In genomic region chr11:115564961-115565360, GRCm38 (mm10) we compare ENCODE assay signal across 11 mouse cellular contexts. TPM values are rescaled to one million over a fixed set of nuclear protein-coding genes. Genes with fewer than 3 reads are reported as not detected.
DNase-seq lines count a peak whose midpoint lies in the region; ATAC-seq and TF ChIP-seq lines count a peak whose summit lies in the region.
"Had no signal": no experiment of that assay in that cellular context is flagged by ENCODE, and none has a peak within 500 bp of the region (broad histone marks: within the 10 kb centered on the region; RNA-seq: fewer than 3 reads in every experiment).

No protein-coding gene starts in this region.

- TF ChIP-seq POLR2A in lung, adult 2 months (IDR thresholded peaks at IDR 0.05; ENCODE audit: borderline replicate concordance, extremely low read depth, low read depth, low read length), result no peak

- no peaks in the 10 kb centered on the region for H3K27me3 ChIP-seq in lung, embryonic 14.5 days (ENCODE audit: insufficient read depth, low read length)
- H3K27me3 ChIP-seq in embryonic facial prominence, embryonic 12.5 days, result no peaks in the 10 kb centered on the region
- H3K27me3 ChIP-seq in intestine, postnatal 0 days (replicated peaks; ENCODE audit: control insufficient read depth, insufficient read depth, low read length), result no peaks in the 10 kb centered on the region
- H3K27me3 ChIP-seq in neural tube, embryonic 14.5 days (ENCODE audit: control insufficient read depth, insufficient read depth, low read length), result no peaks in the 10 kb centered on the region

- peaks cover 41% of the 10 kb centered on the region for H3K36me3 ChIP-seq in lung, embryonic 14.5 days (ENCODE audit: insufficient read depth)
- H3K36me3 ChIP-seq in embryonic facial prominence, embryonic 12.5 days, result peaks cover 44% of the 10 kb centered on the region
- peaks cover 30% of the 10 kb centered on the region for H3K36me3 ChIP-seq in intestine, postnatal 0 days (ENCODE audit: control insufficient read depth, insufficient read depth)
- peaks cover 21% of the 10 kb centered on the region; the same call in 1 of the 2 replicates for H3K36me3 ChIP-seq in neural tube, embryonic 14.5 days (ENCODE audit: control insufficient read depth, insufficient read depth, low read length)

- WGBS in lung, embryonic 14.5 days, result 14% methylated on average over 7 of the region's 7 CpGs
- WGBS in lung, adult 2 months, result 7% methylated on average over 7 of the region's 7 CpGs
- WGBS in embryonic facial prominence, embryonic 12.5 days, result 18% methylated on average over 7 of the region's 7 CpGs
- 12% methylated on average over 7 of the region's 7 CpGs for WGBS in intestine, postnatal 0 days
- 24% methylated on average over 7 of the region's 7 CpGs for WGBS in neural tube, embryonic 14.5 days

- no peak overlapping the region for H3K27ac ChIP-seq in lung, embryonic 14.5 days (ENCODE audit: low read depth)
- H3K27ac ChIP-seq in embryonic facial prominence, embryonic 12.5 days, result no peak overlapping the region
- no peak overlapping the region for H3K27ac ChIP-seq in intestine, postnatal 0 days (ENCODE audit: low read depth, low read length)
- no peak overlapping the region for H3K27ac ChIP-seq in neural tube, embryonic 14.5 days (ENCODE audit: low read depth, low read length)

- peak overlapping the region; percentile 68 for H3K9ac ChIP-seq in lung, embryonic 14.5 days
- peak overlapping the region; percentile 78 for H3K9ac ChIP-seq in embryonic facial prominence, embryonic 12.5 days
- H3K9ac ChIP-seq in intestine, postnatal 0 days (ENCODE audit: low read depth, low read length), result peak overlapping the region; percentile 76
- peak overlapping the region; percentile 72 for H3K9ac ChIP-seq in neural tube, embryonic 14.5 days (replicated peaks; ENCODE audit: low read depth, low read length)

- no peaks in the 10 kb centered on the region for H3K9me3 ChIP-seq in lung, embryonic 14.5 days (ENCODE audit: low read depth, low read length)
- H3K9me3 ChIP-seq in embryonic facial prominence, embryonic 12.5 days, result no peaks in the 10 kb centered on the region
- H3K9me3 ChIP-seq in intestine, postnatal 0 days (ENCODE audit: control insufficient read depth), result no peaks in the 10 kb centered on the region
- no peaks in the 10 kb centered on the region for H3K9me3 ChIP-seq in neural tube, embryonic 14.5 days (ENCODE audit: control insufficient read depth, low read length)

- no peak for ATAC-seq in lung, embryonic 14.5 days (ENCODE audit: insufficient read depth)
- no peak for ATAC-seq in embryonic facial prominence, embryonic 12.5 days (ENCODE audit: insufficient number of reproducible peaks, insufficient read depth, low FRiP score, low TSS enrichment)
- ATAC-seq in intestine, postnatal 0 days, result no peak
- ATAC-seq in neural tube, embryonic 14.5 days (ENCODE audit: low read depth), result no peak

- TF ChIP-seq CTCF in lung, embryonic 14.5 days (IDR thresholded peaks at IDR 0.05; ENCODE audit: low read depth), result no peak
- TF ChIP-seq CTCF in lung, adult 2 months (IDR thresholded peaks at IDR 0.05; ENCODE audit: insufficient read depth, low read length), result no peak
- no peak for TF ChIP-seq CTCF in intestine, postnatal 0 days (IDR thresholded peaks at IDR 0.05; ENCODE audit: low read depth)

- DNase-seq in lung, embryonic 14.5 days, result no peak
- DNase-seq in lung, adult 2 months, result no peak
- no peak for DNase-seq in adrenal gland, adult 8-10 months
- no peak for DNase-seq in cerebellum, postnatal 14 days
- no peak for DNase-seq in adrenal gland, postnatal 4 days (ENCODE audit: low spot score in 2 of 2)
- DNase-seq: adrenal gland, postnatal 10 days; kidney, postnatal 14 days; right cerebral cortex, adult 18-20 months had no signal

- peak overlapping the region; percentile 69 for H3K4me2 ChIP-seq in lung, embryonic 14.5 days
- H3K4me2 ChIP-seq in embryonic facial prominence, embryonic 12.5 days (replicated peaks), result peak overlapping the region; percentile 78
- H3K4me2 ChIP-seq in intestine, postnatal 0 days (replicated peaks; ENCODE audit: low read depth), result peak overlapping the region; percentile 76
- H3K4me2 ChIP-seq in neural tube, embryonic 14.5 days (ENCODE audit: low read depth, low read length), result peak overlapping the region; percentile 80

- peak overlapping the region; percentile 72 for H3K4me3 ChIP-seq in lung, embryonic 14.5 days (ENCODE audit: low read depth, low read length)
- H3K4me3 ChIP-seq in lung, adult 2 months (replicated peaks; ENCODE audit: extremely low read depth, low read depth, low read length), result no peak overlapping the region
- H3K4me3 ChIP-seq in embryonic facial prominence, embryonic 12.5 days, result peak overlapping the region; percentile 76
- H3K4me3 ChIP-seq in intestine, postnatal 0 days (ENCODE audit: low read depth, low read length), result peak overlapping the region; percentile 80
- peak overlapping the region; percentile 61 for H3K4me3 ChIP-seq in neural tube, embryonic 14.5 days (ENCODE audit: low read depth, low read length)

- H3K4me1 ChIP-seq in lung, embryonic 14.5 days (ENCODE audit: insufficient read depth), result 0 out of 2 replicates have a peak, but pooled peaks cover 5% of the 10 kb centered on the region
- H3K4me1 ChIP-seq in lung, adult 2 months (ENCODE audit: control insufficient read depth, insufficient read depth, low read length), result peaks cover 3% of the 10 kb centered on the region
- H3K4me1 ChIP-seq in embryonic facial prominence, embryonic 12.5 days, result peaks cover 14% of the 10 kb centered on the region
- H3K4me1 ChIP-seq in intestine, postnatal 0 days (replicated peaks; ENCODE audit: control insufficient read depth, insufficient read depth, low read length), result peaks cover 4% of the 10 kb centered on the region; the same call in 1 of the 2 replicates
- peaks cover 7% of the 10 kb centered on the region; the same call in 1 of the 2 replicates for H3K4me1 ChIP-seq in neural tube, embryonic 14.5 days (ENCODE audit: control insufficient read depth, insufficient read depth, low read length)

RNA-seq across cellular contexts. Expression of gene Nup85, which starts 0.7 kb away (rescaled TPM):
- polyA plus RNA-seq in lung, embryonic 14.5 days (2014; fragmentation: Nextera tagmentation; extraction: Ambion mirVana), result 203 and 213 TPM in 2 replicates
- polyA plus RNA-seq in lung, adult 2 months (2012; rRNA removed), result 32.8 and 41.8 TPM in 2 replicates
- polyA plus RNA-seq in embryonic facial prominence, embryonic 12.5 days (2016; fragmentation: Nextera tagmentation; extraction: Ambion mirVana), result 192 and 205 TPM in 2 replicates
- 30.4 and 31.5 TPM in 2 replicates for polyA plus RNA-seq in intestine, postnatal 0 days (2015; fragmentation: Nextera tagmentation; extraction: Ambion mirVana)
- polyA plus RNA-seq in neural tube, embryonic 14.5 days (2014; fragmentation: Nextera tagmentation; extraction: Ambion mirVana), result 98.2 and 98.9 TPM in 2 replicates
- 10 to 100 TPM; 46.5 to 61.0 (median 53.9) TPM for total RNA-seq in adrenal gland, adult 8-10 months (2022)
- total RNA-seq in adrenal gland, postnatal 4 days (2021), result 10 to 100 TPM; 68.9 to 73.6 TPM

RNA-seq across cellular contexts. Expression of gene Sumo2, which starts 28.9 kb away (rescaled TPM):
- polyA plus RNA-seq in lung, embryonic 14.5 days (2014; fragmentation: Nextera tagmentation; extraction: Ambion mirVana), result 1,096 and 1,118 TPM in 2 replicates
- polyA plus RNA-seq in lung, adult 2 months (2012; rRNA removed), result 43.5 and 67.9 TPM in 2 replicates
- 1,276 and 1,289 TPM in 2 replicates for polyA plus RNA-seq in embryonic facial prominence, embryonic 12.5 days (2016; fragmentation: Nextera tagmentation; extraction: Ambion mirVana)
- 404 and 414 TPM in 2 replicates for polyA plus RNA-seq in intestine, postnatal 0 days (2015; fragmentation: Nextera tagmentation; extraction: Ambion mirVana)
- 994 and 1,036 TPM in 2 replicates for polyA plus RNA-seq in neural tube, embryonic 14.5 days (2014; fragmentation: Nextera tagmentation; extraction: Ambion mirVana)
- 100 to 1,000 TPM; 220 to 285 (median 257) TPM for total RNA-seq in adrenal gland, adult 8-10 months (2022)
- total RNA-seq in adrenal gland, postnatal 4 days (2021), result 100 to 1,000 TPM; 361 to 374 TPM

RNA-seq across cellular contexts. Expression of gene Mrps7, which starts 38.8 kb away (rescaled TPM):
- 93.3 and 95.6 TPM in 2 replicates for polyA plus RNA-seq in lung, embryonic 14.5 days (2014; fragmentation: Nextera tagmentation; extraction: Ambion mirVana)
- polyA plus RNA-seq in lung, adult 2 months (2012; rRNA removed), result 13.0 and 15.8 TPM in 2 replicates
- 95.9 and 108 TPM in 2 replicates for polyA plus RNA-seq in embryonic facial prominence, embryonic 12.5 days (2016; fragmentation: Nextera tagmentation; extraction: Ambion mirVana)
- polyA plus RNA-seq in intestine, postnatal 0 days (2015; fragmentation: Nextera tagmentation; extraction: Ambion mirVana), result 51.6 and 52.2 TPM in 2 replicates
- polyA plus RNA-seq in neural tube, embryonic 14.5 days (2014; fragmentation: Nextera tagmentation; extraction: Ambion mirVana), result 76.5 and 79.0 TPM in 2 replicates
- 100 to 1,000 TPM in 1 of 4 experiments, 10 to 100 TPM in 3; 82.0 to 110 (median 92.1) TPM for total RNA-seq in adrenal gland, adult 8-10 months (2022)
- total RNA-seq in adrenal gland, postnatal 4 days (2021), result 10 to 100 TPM; 72.9 to 77.3 TPM

RNA-seq across cellular contexts. Expression of gene Gga3, which starts 38.9 kb away (rescaled TPM):
- polyA plus RNA-seq in lung, embryonic 14.5 days (2014; fragmentation: Nextera tagmentation; extraction: Ambion mirVana), result 22.5 and 22.7 TPM in 2 replicates
- 28.9 and 40.4 TPM in 2 replicates for polyA plus RNA-seq in lung, adult 2 months (2012; rRNA removed)
- polyA plus RNA-seq in embryonic facial prominence, embryonic 12.5 days (2016; fragmentation: Nextera tagmentation; extraction: Ambion mirVana), result 22.5 and 29.1 TPM in 2 replicates
- 5.7 and 5.8 TPM in 2 replicates for polyA plus RNA-seq in intestine, postnatal 0 days (2015; fragmentation: Nextera tagmentation; extraction: Ambion mirVana)
- polyA plus RNA-seq in neural tube, embryonic 14.5 days (2014; fragmentation: Nextera tagmentation; extraction: Ambion mirVana), result 35.2 and 43.1 TPM in 2 replicates
- total RNA-seq in adrenal gland, adult 8-10 months (2022), result 10 to 100 TPM; 20.3 to 52.7 (median 37.8) TPM
- total RNA-seq in adrenal gland, postnatal 4 days (2021), result 10 to 100 TPM; 29.1 to 34.6 TPM

RNA-seq across cellular contexts. Expression of gene Mif4gd, which starts 47.8 kb away (rescaled TPM):
- polyA plus RNA-seq in lung, embryonic 14.5 days (2014; fragmentation: Nextera tagmentation; extraction: Ambion mirVana), result 21.8 and 22.3 TPM in 2 replicates
- 82.0 and 108 TPM in 2 replicates for polyA plus RNA-seq in lung, adult 2 months (2012; rRNA removed)
- 16.6 and 17.6 TPM in 2 replicates for polyA plus RNA-seq in embryonic facial prominence, embryonic 12.5 days (2016; fragmentation: Nextera tagmentation; extraction: Ambion mirVana)
- 43.0 and 48.9 TPM in 2 replicates for polyA plus RNA-seq in intestine, postnatal 0 days (2015; fragmentation: Nextera tagmentation; extraction: Ambion mirVana)
- 11.0 and 12.3 TPM in 2 replicates for polyA plus RNA-seq in neural tube, embryonic 14.5 days (2014; fragmentation: Nextera tagmentation; extraction: Ambion mirVana)
- total RNA-seq in adrenal gland, adult 8-10 months (2022), result 100 to 1,000 TPM; 101 to 135 (median 121) TPM
- 100 to 1,000 TPM; 150 to 165 TPM for total RNA-seq in adrenal gland, postnatal 4 days (2021)
